ENCODE assay signal across 20 mouse cellular contexts in the genomic region with DNA sequence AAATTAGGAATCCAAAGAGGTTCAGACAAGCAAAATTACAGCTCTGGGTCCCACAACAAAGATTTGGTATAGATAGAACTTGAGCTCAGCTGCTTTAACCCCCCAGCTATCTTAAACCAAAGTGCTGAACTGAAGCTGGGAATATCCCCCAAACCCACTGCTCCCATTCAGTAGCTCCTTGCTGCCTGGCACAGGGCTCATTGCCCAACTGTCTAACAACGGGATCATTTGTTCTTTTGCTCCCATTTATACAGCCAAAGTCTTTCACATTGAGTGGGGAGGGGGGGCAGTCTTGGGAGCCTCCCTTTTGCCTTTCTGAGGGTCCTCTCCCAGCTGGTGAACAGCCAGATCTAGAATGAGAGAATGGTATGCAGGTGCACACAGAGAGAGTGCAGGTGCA. TPM values are rescaled to one million over a fixed set of nuclear protein-coding genes. Genes with fewer than 3 reads are reported as not detected.
DNase-seq lines count a peak whose midpoint lies in the region; ATAC-seq lines count a peak whose summit lies in the region.
"Had no signal": no experiment of that assay in that cellular context is flagged by ENCODE, and none has a peak within 500 bp of the region (broad histone marks: within the 10 kb centered on the region; RNA-seq: fewer than 3 reads in every experiment).

No protein-coding gene starts in this region.

- H3K4me2 ChIP-seq in embryonic facial prominence, embryonic 14.5 days (ENCODE audit: low read depth, low read length) = no peak overlapping the region
- no peak overlapping the region for H3K4me2 ChIP-seq in midbrain, embryonic 11.5 days
- no peak overlapping the region for H3K4me2 ChIP-seq in hindbrain, embryonic 12.5 days (replicated peaks)
- H3K4me2 ChIP-seq: embryonic facial prominence, embryonic 13.5 days; forebrain, embryonic 12.5 days; forebrain, embryonic 15.5 days had no signal

- H3K4me3 ChIP-seq in embryonic facial prominence, embryonic 14.5 days (ENCODE audit: low read depth, low read length) = no peak overlapping the region
- no peak overlapping the region for H3K4me3 ChIP-seq in embryonic facial prominence, embryonic 10.5 days
- H3K4me3 ChIP-seq in midbrain, embryonic 11.5 days (ENCODE audit: low read depth, low read length) = no peak overlapping the region
- no peak overlapping the region for H3K4me3 ChIP-seq in midbrain, embryonic 10.5 days
- H3K4me3 ChIP-seq in hindbrain, embryonic 12.5 days = no peak overlapping the region
- H3K4me3 ChIP-seq: embryonic facial prominence, embryonic 13.5 days; forebrain, embryonic 12.5 days; forebrain, embryonic 15.5 days had no signal

- no peaks in the 10 kb centered on the region for H3K27me3 ChIP-seq in embryonic facial prominence, embryonic 14.5 days (replicated peaks; ENCODE audit: control insufficient read depth, insufficient read depth, low read length)
- H3K27me3 ChIP-seq in embryonic facial prominence, embryonic 10.5 days (replicated peaks; ENCODE audit: low read depth, poor library complexity, severe bottlenecking) = no peaks in the 10 kb centered on the region
- no peaks in the 10 kb centered on the region for H3K27me3 ChIP-seq in midbrain, embryonic 11.5 days (ENCODE audit: control insufficient read depth, insufficient read depth, low read length)
- H3K27me3 ChIP-seq in midbrain, embryonic 10.5 days (ENCODE audit: low read depth, poor library complexity, severe bottlenecking) = no peaks in the 10 kb centered on the region
- H3K27me3 ChIP-seq in hindbrain, embryonic 12.5 days = no peaks in the 10 kb centered on the region
- H3K27me3 ChIP-seq: embryonic facial prominence, embryonic 13.5 days; forebrain, embryonic 12.5 days; forebrain, embryonic 15.5 days had no signal

- H3K4me1 ChIP-seq in embryonic facial prominence, embryonic 14.5 days (ENCODE audit: control insufficient read depth, insufficient read depth, low read length) = no peaks in the 10 kb centered on the region
- peaks cover under 1% of the 10 kb centered on the region; the same call in 1 of the 2 replicates for H3K4me1 ChIP-seq in embryonic facial prominence, embryonic 10.5 days
- H3K4me1 ChIP-seq in midbrain, embryonic 11.5 days (ENCODE audit: control insufficient read depth, insufficient read depth, low read length) = no peaks in the 10 kb centered on the region
- H3K4me1 ChIP-seq in midbrain, embryonic 10.5 days = no peaks in the 10 kb centered on the region
- no peaks in the 10 kb centered on the region for H3K4me1 ChIP-seq in hindbrain, embryonic 12.5 days
- H3K4me1 ChIP-seq: forebrain, embryonic 15.5 days had no signal

- no peak overlapping the region for H3K9ac ChIP-seq in embryonic facial prominence, embryonic 14.5 days (ENCODE audit: low read depth, low read length)
- no peak overlapping the region for H3K9ac ChIP-seq in midbrain, embryonic 11.5 days (ENCODE audit: low read length)
- H3K9ac ChIP-seq in hindbrain, embryonic 12.5 days = no peak overlapping the region
- H3K9ac ChIP-seq: embryonic facial prominence, embryonic 13.5 days; forebrain, embryonic 12.5 days; forebrain, embryonic 15.5 days; forebrain, postnatal 0 days had no signal

- H3K36me3 ChIP-seq in embryonic facial prominence, embryonic 14.5 days (ENCODE audit: control insufficient read depth, insufficient read depth, low read length) = no peaks in the 10 kb centered on the region
- H3K36me3 ChIP-seq in embryonic facial prominence, embryonic 10.5 days (replicated peaks) = no peaks in the 10 kb centered on the region
- H3K36me3 ChIP-seq in midbrain, embryonic 11.5 days (ENCODE audit: control insufficient read depth, insufficient read depth, low read length) = no peaks in the 10 kb centered on the region
- H3K36me3 ChIP-seq in midbrain, embryonic 10.5 days = no peaks in the 10 kb centered on the region
- no peaks in the 10 kb centered on the region for H3K36me3 ChIP-seq in hindbrain, embryonic 12.5 days
- H3K36me3 ChIP-seq: embryonic facial prominence, embryonic 13.5 days; forebrain, embryonic 12.5 days; forebrain, embryonic 15.5 days; G1E had no signal

- H3K27ac ChIP-seq in embryonic facial prominence, embryonic 14.5 days (replicated peaks; ENCODE audit: low read depth, low read length) = no peak overlapping the region
- no peak overlapping the region for H3K27ac ChIP-seq in embryonic facial prominence, embryonic 10.5 days (replicated peaks)
- H3K27ac ChIP-seq in midbrain, embryonic 11.5 days (ENCODE audit: low read depth, low read length) = no peak overlapping the region
- no peak overlapping the region for H3K27ac ChIP-seq in midbrain, embryonic 10.5 days (replicated peaks)
- H3K27ac ChIP-seq in hindbrain, embryonic 12.5 days = no peak overlapping the region
- H3K27ac ChIP-seq: embryonic facial prominence, embryonic 13.5 days; forebrain, embryonic 12.5 days; forebrain, embryonic 15.5 days had no signal

- no peak for ATAC-seq in embryonic facial prominence, embryonic 14.5 days (ENCODE audit: low read depth)
- ATAC-seq in midbrain, embryonic 11.5 days (ENCODE audit: low FRiP score) = no peak
- no peak for ATAC-seq in hindbrain, embryonic 12.5 days (ENCODE audit: low FRiP score)
- ATAC-seq: CD4-positive, CD25-positive, alpha-beta regulatory T cell, adult 4 months; forebrain, embryonic 15.5 days; forebrain, postnatal 0 days had no signal

- 67% methylated on average over 1 of the region's 1 CpGs for WGBS in embryonic facial prominence, embryonic 14.5 days
- 79% methylated on average over 1 of the region's 1 CpGs for WGBS in embryonic facial prominence, embryonic 10.5 days
- 74% methylated on average over 1 of the region's 1 CpGs for WGBS in midbrain, embryonic 11.5 days
- 82% methylated on average over 1 of the region's 1 CpGs for WGBS in midbrain, embryonic 10.5 days
- 79% methylated on average over 1 of the region's 1 CpGs for WGBS in hindbrain, embryonic 12.5 days

- no peaks in the 10 kb centered on the region for H3K9me3 ChIP-seq in embryonic facial prominence, embryonic 14.5 days (ENCODE audit: control insufficient read depth, low read length)
- no peaks in the 10 kb centered on the region for H3K9me3 ChIP-seq in embryonic facial prominence, embryonic 10.5 days
- H3K9me3 ChIP-seq in midbrain, embryonic 11.5 days (ENCODE audit: control insufficient read depth, low read length) = no peaks in the 10 kb centered on the region
- H3K9me3 ChIP-seq in midbrain, embryonic 10.5 days (replicated peaks) = peaks cover 3% of the 10 kb centered on the region; the same call in 1 of the 2 replicates
- no peaks in the 10 kb centered on the region for H3K9me3 ChIP-seq in hindbrain, embryonic 12.5 days (replicated peaks)
- H3K9me3 ChIP-seq: embryonic facial prominence, embryonic 13.5 days; forebrain, embryonic 15.5 days; G1E had no signal

- peak; percentile 50 for DNase-seq in embryonic facial prominence, embryonic 14.5 days (ENCODE audit: low spot score)
- no peak for DNase-seq in embryonic facial prominence, embryonic 10.5 days (ENCODE audit: low spot score)
- peak; percentile 56 for DNase-seq in midbrain, embryonic 11.5 days (ENCODE audit: low spot score, missing footprints)
- no peak for DNase-seq in midbrain, embryonic 10.5 days (ENCODE audit: low spot score)
- DNase-seq: adrenal gland, adult 2 months; adrenal gland, postnatal 10 days; adrenal gland, postnatal 25 days; B cell, adult 2 months; cerebellum, adult 11-12 months; cerebellum, adult 2 months; cerebellum, adult 9-10 months; cerebellum, postnatal 10 days; cerebellum, postnatal 25 days; forebrain, postnatal 0 days had no signal

RNA-seq across cellular contexts. Expression of gene Znfx1, which starts 27.5 kb away (rescaled TPM):
- 9.5 and 10.2 TPM in 2 replicates for polyA plus RNA-seq in embryonic facial prominence, embryonic 14.5 days (2014; fragmentation: Nextera tagmentation; extraction: Ambion mirVana)
- polyA plus RNA-seq in embryonic facial prominence, embryonic 10.5 days (2016; fragmentation: Nextera tagmentation; extraction: Ambion mirVana) = 6.4 and 7.0 TPM in 2 replicates
- 5.4 and 5.5 TPM in 2 replicates for polyA plus RNA-seq in midbrain, embryonic 11.5 days (2014; fragmentation: Nextera tagmentation; extraction: Ambion mirVana)
- 5.5 and 7.0 TPM in 2 replicates for polyA plus RNA-seq in midbrain, embryonic 10.5 days (2016; fragmentation: Nextera tagmentation; extraction: Ambion mirVana)
- 9.4 and 9.7 TPM in 2 replicates for polyA plus RNA-seq in hindbrain, embryonic 12.5 days (2016; fragmentation: Nextera tagmentation; extraction: Ambion mirVana)

Comparison
In these comparisons a context has a peak if more than half of its experiments do, and no peak if none do; other contexts are left out.
1. DNase-seq: peak in embryonic facial prominence, embryonic 14.5 days (single experiment) and midbrain, embryonic 11.5 days (single experiment); none in embryonic facial prominence, embryonic 10.5 days (single experiment) and midbrain, embryonic 10.5 days (single experiment).